ENCODE assay signal across 18 mouse cellular contexts in the genomic region with DNA sequence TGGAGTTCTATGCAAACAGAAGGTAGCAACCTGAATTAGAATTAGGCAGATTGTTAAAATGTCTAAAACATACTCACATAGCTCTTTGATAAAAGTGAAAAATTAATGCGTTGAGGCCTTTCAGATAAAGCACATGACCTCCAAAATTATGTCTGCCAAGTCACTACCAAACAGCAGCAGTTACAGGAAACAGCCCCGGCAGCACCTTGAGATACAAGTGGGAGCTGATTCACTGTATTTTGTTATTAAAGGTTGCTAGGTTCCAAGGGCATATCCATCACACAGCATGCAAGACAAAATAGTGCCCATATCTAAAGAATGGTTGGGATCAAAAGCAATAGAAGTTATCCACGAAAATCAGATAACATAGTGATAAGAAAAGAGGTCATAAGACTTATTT.
"Had no signal": no experiment of that assay in that cellular context is flagged by ENCODE, and none has a peak within 500 bp of the region (broad histone marks: within the 10 kb centered on the region; RNA-seq: fewer than 3 reads in every experiment).

No protein-coding gene starts in this region.

- ATAC-seq: forebrain, embryonic 13.5 days; forebrain, embryonic 14.5 days; forebrain, embryonic 15.5 days; forebrain, embryonic 16.5 days; forebrain, postnatal 0 days had no signal

- DNase-seq: cerebellum, adult 8-10 months; cerebellum, adult 9-10 months; cerebellum, adult 9-11 months; cerebellum, postnatal 10 days; cerebellum, postnatal 14 days; cerebellum, postnatal 25 days; cerebellum, postnatal 36 days; embryo, embryonic 11 days; forebrain, postnatal 0 days; gastrocnemius, adult 2 months; gastrocnemius, postnatal 10 days; gastrocnemius, postnatal 25 days; gastrocnemius, postnatal 36 days; heart, adult 2 months had no signal
